Mouse (Mus musculus) midbrain, embryonic 15.5 days (tissue): Measurements from ENCODE around the gene Slitrk4. TPM values are rescaled to one million over a fixed set of nuclear protein-coding genes. Genes with fewer than 3 reads are reported as not detected.

Source experiments
- ATAC-seq: fragments of 200-750 bp; cut with Nextera tagmentation; replicated peaks from 2 replicates; pipeline ENCODE4 v1.8.0; 2017; ENCODE audit warnings: moderate TSS enrichment
- H3K27ac ChIP-seq: fragments of 300-500 bp; sonication (generic); 2 replicates; pipeline ENCODE4 v1.5.1; 2015; ENCODE audit warnings: mild to moderate bottlenecking, inconsistent platforms
- H3K27me3 ChIP-seq: fragments of 300-500 bp; sonication (generic); replicated peaks from 2 replicates; pipeline ENCODE4 v1.6.1; 2015; ENCODE audit warnings: inconsistent platforms
- H3K36me3 ChIP-seq: fragments of 300-500 bp; sonication (generic); replicated peaks from 2 replicates; pipeline ENCODE4 v1.6.1; 2015; ENCODE audit warnings: inconsistent platforms
- H3K4me1 ChIP-seq: fragments of 300-500 bp; sonication (generic); 2 replicates; pipeline ENCODE4 v1.6.1; 2015; ENCODE audit warnings: inconsistent platforms
- H3K4me2 ChIP-seq: fragments of 300-500 bp; sonication (generic); 2 replicates; pipeline ENCODE4 v1.6.1; 2015; ENCODE audit warnings: inconsistent platforms, mild to moderate bottlenecking, moderate library complexity
- H3K4me3 ChIP-seq: fragments of 300-500 bp; sonication (generic); 2 replicates; pipeline ENCODE4 v1.5.1; 2015; ENCODE audit warnings: mild to moderate bottlenecking, inconsistent platforms
- H3K9ac ChIP-seq: fragments of 300-500 bp; sonication (generic); 2 replicates; pipeline ENCODE4 v1.6.1; 2015; ENCODE audit warnings: mild to moderate bottlenecking, inconsistent platforms
- H3K9me3 ChIP-seq: fragments of 300-500 bp; sonication (generic); 2 replicates; pipeline ENCODE4 v1.6.1; 2016; ENCODE audit warnings: inconsistent platforms
- WGBS: fragments of 180-500 bp; shearing (Covaris S2); methylation state at CpG from one replicate; pipeline ENCODE4 v1.1.7; 2015; ENCODE audit warnings: mixed read lengths; 5-methylcytosine and 5-hydroxymethylcytosine counted together
- polyA plus RNA-seq: library from polyadenylated mRNA; unstranded; fragments of >200 nt; fragmentation: Nextera tagmentation; extraction: Ambion mirVana; gene quantifications from 2 replicates; pipeline ENCODE4 v1.2.1, GENCODE M21; 2015

Slitrk4 gene
- 17.0 and 18.9 TPM in 2 replicates for polyA plus RNA-seq

DNA sequence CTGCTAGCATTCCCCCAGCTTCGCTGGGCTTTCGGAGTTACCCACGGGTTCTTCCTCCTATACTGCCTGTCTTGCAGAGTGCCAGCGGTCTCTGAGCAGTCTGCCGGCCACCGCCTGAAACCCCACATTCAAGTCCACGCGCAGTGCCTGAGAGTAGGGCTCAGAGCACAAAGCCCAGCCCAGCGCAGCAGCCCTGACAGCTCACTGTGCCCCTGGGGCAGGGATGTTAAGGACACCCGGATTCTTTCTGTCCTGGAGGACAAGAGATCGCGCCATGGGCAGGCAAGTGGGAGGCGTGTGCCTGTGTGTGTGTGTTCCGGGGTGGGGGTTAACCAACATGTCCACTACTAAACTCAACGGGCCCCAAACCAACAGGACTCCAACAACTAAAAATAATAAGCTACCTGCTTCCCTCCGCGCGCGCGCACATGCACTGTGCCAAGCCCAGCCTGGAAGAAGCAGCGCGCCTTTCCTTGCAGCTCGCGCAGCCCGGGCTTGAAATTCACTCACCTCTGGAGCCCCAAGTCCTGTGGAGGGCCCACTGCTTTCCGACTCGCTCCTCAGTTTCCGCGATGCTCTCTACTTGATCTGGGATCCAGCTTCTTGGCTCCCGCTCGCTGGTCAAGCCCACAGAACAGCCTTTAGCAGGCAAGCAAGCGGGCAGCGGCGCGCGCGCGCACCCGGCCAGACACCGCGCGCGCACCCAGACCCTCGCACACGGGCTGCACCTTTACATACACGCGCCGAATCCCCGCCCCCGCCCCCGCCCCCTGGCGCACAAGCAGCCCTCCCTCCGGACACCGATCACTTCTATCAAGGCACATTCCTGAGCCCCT is at the start of gene Slitrk4:
Gene Slitrk4 (minus strand): TSS at position 707 of the 836 bp plus-strand sequence.
- Histone ChIP-seq H3K27ac (peak within 1 kb of the TSS; percentile 84), H3K4me3 (peak within 1 kb of the TSS; percentile 61), H3K4me2 (peak within 1 kb of the TSS; percentile 54), H3K9ac (peak within 1 kb of the TSS; percentile 65), H3K9me3 (no peaks in the 10 kb centered on the region), H3K27me3 (no peaks in the 10 kb centered on the region), H3K4me1 (no peaks in the 10 kb centered on the region), H3K36me3 (no peaks in the 10 kb centered on the region)
- ATAC-seq, result peak; percentile 85
- 9% methylated on average over 53 of the region's 54 CpGs for WGBS

DNA sequence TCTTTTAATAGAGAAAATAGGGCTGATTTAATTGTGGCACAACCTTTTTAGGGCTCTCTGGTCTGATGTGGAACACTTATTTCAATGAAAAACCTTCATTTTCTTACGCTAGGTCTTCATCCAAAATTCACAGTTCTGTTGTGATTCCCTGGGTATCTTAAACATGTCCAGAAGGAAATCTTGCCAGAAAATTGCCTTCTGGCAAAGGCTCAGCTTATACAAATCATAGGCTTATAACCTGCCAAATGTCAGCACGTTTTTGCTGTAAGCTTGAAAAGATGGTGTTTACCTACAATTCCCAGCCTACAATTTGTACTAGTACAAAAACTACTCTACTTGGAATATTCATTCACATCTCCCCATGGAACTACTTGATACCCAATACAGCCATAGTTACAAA is 42.7 kb upstream of the Slitrk4 start:
- no peak overlapping the region for H3K9ac ChIP-seq

DNA sequence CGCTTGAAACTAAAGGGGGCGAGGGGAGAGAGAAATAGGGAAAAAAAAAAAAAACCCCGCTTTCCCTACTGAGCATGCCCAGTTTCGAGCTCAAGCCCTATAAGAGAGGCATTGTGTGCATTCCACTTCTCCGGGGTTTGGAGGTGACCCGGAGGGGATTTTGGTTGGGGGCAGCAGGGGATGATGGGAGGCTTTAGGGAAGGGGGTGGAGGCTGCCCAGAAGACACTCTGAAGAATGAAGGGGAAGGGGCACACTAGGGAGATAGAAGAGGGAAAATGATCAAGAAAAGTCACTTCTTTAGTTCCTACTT is 1.1 kb upstream of the Slitrk4 start:
- Histone ChIP-seq H3K27ac (peak overlapping the region; percentile 84; the same call in 1 of the 2 replicates), H3K9me3 (no peaks in the 10 kb centered on the region), H3K27me3 (no peaks in the 10 kb centered on the region), H3K4me3 (peak overlapping the region; percentile 61), H3K4me2 (peak overlapping the region; percentile 54), H3K4me1 (no peaks in the 10 kb centered on the region), H3K9ac (no peak overlapping the region), H3K36me3 (no peaks in the 10 kb centered on the region)
- WGBS, result 23% methylated on average over 6 of the region's 6 CpGs
- ATAC-seq, result peak; percentile 48

More for the DNA sequence above, 42.7 kb upstream of the Slitrk4 start:
- no peaks in the 10 kb centered on the region for H3K27me3 ChIP-seq
- WGBS, result 74% methylated on average over 2 of the region's 2 CpGs
- no peak for ATAC-seq
- H3K4me1 ChIP-seq, result no peaks in the 10 kb centered on the region
- H3K4me2 ChIP-seq, result no peak overlapping the region
- no peaks in the 10 kb centered on the region for H3K36me3 ChIP-seq
- no peaks in the 10 kb centered on the region for H3K9me3 ChIP-seq
- H3K4me3 ChIP-seq, result no peak overlapping the region
- H3K27ac ChIP-seq, result no peak overlapping the region

DNA sequence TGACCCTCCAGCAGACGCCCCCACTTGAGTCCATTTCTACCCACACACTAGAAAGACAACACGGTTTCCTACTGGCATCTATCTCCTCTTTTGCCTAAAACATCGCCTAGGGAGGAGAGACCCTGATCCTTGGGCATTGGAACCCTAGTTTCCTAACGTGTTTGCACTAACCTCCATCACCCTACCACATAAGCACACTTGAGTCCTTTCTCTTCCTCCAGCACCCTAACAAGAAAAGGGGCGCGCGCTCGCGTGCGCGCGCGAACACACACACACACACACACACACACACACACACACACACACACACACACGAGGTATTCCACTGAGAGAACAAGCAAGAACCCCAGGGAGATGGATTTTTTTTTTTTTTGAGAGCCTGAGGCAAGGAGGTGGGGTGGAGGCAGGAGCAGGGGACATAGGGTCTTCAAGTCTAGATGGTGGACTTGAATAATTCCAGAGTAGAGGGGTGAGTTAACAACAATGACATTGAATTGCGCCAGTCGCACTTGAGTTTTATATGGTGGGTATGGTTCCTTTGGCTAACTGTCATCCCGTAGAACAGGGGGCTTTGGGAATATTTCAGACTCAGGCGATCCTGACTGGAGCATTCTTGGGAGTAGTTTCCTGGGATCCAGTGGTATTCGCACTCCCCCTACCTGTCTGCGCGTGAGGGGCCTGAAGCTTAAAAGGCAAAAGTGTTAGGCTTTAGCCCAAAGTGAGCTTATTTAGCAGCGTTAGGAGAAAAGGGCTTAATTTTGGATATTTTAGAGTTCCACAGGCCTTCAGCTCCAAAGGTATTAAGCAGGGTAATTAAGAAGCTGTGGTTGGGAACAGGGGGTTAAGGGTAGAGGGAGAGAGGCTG is 562 bp upstream of the Slitrk4 start:
- Histone ChIP-seq H3K27ac (peak overlapping the region; percentile 84), H3K4me1 (no peaks in the 10 kb centered on the region), H3K4me3 (peak overlapping the region; percentile 61), H3K27me3 (no peaks in the 10 kb centered on the region), H3K4me2 (peak overlapping the region; percentile 54), H3K9me3 (no peaks in the 10 kb centered on the region), H3K9ac (peak overlapping the region; percentile 65), H3K36me3 (no peaks in the 10 kb centered on the region)
- WGBS, result 23% methylated on average over 22 of the region's 22 CpGs
- ATAC-seq, result peak; percentile 41

DNA sequence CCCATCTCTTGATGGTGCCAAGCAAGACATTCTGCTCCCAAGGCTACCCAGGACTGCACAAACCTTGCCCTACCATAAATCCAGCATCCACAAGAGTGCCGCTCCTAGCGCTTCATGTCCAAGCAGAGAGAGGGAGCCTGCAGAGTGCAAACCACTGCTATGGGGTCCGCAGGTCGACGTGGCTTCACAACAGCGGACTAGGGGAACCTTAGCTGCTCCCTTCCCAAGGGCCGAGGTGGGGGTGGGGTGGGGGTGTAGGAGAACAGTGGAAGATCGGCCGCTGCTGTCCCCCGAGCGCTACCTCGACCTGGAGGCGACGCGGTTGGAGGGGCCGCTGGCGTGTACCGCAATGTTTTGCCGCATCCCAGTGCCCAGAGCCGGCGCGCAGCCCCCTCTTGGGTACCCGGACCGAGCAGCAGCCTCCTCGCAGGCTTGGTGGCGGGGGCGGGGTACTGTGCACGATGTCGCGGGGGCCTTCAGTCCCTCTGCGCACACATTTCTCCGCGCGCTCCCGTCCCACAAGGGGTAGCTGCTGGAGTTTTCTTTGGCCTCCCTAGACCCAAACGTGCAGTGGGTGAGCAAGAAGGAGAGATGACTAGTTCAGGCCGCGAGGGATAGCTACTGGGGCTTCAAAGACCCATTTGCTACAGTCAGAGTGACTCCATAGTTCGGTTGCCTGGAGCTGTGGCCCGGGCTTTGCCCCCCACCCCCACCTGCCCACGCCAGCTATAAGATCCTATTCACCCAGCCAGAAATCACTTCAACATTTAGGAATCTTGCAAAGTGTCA is 1.1 kb downstream of the Slitrk4 start:
- ATAC-seq, result peak; percentile 61
- peak overlapping the region; percentile 65 for H3K9ac ChIP-seq
- no peaks in the 10 kb centered on the region for H3K9me3 ChIP-seq
- peak overlapping the region; percentile 61 for H3K4me3 ChIP-seq
- H3K27me3 ChIP-seq, result no peaks in the 10 kb centered on the region
- peak overlapping the region; percentile 84 for H3K27ac ChIP-seq
- H3K4me1 ChIP-seq, result no peaks in the 10 kb centered on the region
- peak overlapping the region; percentile 54 for H3K4me2 ChIP-seq
- H3K36me3 ChIP-seq, result no peaks in the 10 kb centered on the region
- WGBS, result 11% methylated on average over 40 of the region's 41 CpGs

DNA sequence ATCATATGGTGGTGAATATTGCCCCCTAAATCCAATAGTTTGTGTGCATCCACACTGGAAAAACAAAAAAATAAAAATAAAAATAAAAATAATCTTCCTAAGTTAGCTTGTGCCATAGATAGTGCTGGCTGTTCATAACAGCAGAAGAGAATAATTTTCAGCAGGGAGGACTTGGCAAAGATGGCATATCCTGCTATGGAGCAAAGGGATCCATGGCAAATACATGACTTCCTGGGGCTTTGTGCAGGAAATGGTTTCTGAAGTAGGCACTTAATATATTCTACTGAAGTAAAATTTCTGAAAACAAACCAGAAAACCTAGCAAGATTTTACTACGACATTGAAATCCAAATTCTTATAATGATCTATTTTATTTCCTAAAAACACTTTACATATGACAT is 13.3 kb downstream of the Slitrk4 start:
- Histone ChIP-seq H3K4me3 (no peak overlapping the region), H3K36me3 (no peaks in the 10 kb centered on the region), H3K4me2 (no peak overlapping the region), H3K4me1 (no peaks in the 10 kb centered on the region), H3K9ac (no peak overlapping the region), H3K9me3 (no peaks in the 10 kb centered on the region), H3K27me3 (no peaks in the 10 kb centered on the region), H3K27ac (no peak overlapping the region)
- no peak for ATAC-seq
- 83% methylated on average over 1 of the region's 1 CpGs for WGBS

Other genes starting within 250 kb of the Slitrk4 start
- gene Gm6760, start 124.8 kb downstream of the Slitrk4 start, polyA plus RNA-seq, result not detected in 2 replicates
- gene 3830417A13Rik, start 103.4 kb downstream of the Slitrk4 start, polyA plus RNA-seq, result not detected in 2 replicates